Mouse (Mus musculus) Patski (cell line): Measurements from ENCODE around the gene Unc119b. TPM values are rescaled to one million over a fixed set of nuclear protein-coding genes. Genes with fewer than 3 reads are reported as not detected.
A peak's percentile ranks its signal among the peaks of the same experiment; 100 is the strongest.
"Not testable (repeated sequence)": the region's sequence is repeated elsewhere in the genome, so short reads cannot be mapped to it uniquely, and the experiment has no call there.

ENCODE experiments used
- ATAC-seq: fragments of 100-300 bp; one replicate; pipeline ENCODE4 v1.8.0; 2021
- CTCF ChIA-PET: fragments of 350-600 bp; sonication (Branson Sonifier 250); formaldehyde crosslinking; loops from one replicate; lab custom pipeline; 2022; ENCODE audit warnings: inconsistent platforms; lab: Charles Lee
- POLR2A ChIA-PET: fragments of 350-600 bp; sonication (Branson Sonifier 250); formaldehyde crosslinking; loops from one replicate; lab custom pipeline; 2022; ENCODE audit warnings: antibody characterized with exemption, inconsistent platforms; lab: Charles Lee
- DNase-seq: peaks from one replicate; pipeline ENCODE4 v3.0.0-alpha.2; 2011; ENCODE audit warnings: low read depth, low spot score
- H3K27me3 ChIP-seq: fragments of 371-371 bp; one replicate; pipeline ENCODE4 v1.5.1; 2021
- CTCF ChIP-seq: fragments of 100-300 bp; IDR thresholded peaks from one replicate; pipeline ENCODE4 v1.5.1; 2021
- in situ Hi-C: fragments of 300-500 bp; cut with MboI; formaldehyde crosslinking; loops from 3 replicates; pipeline ENCODE4 v1.11.1; 2018; ENCODE audit warnings: low pct_unique_long_range_greater_than_20kb, mixed read lengths
- polyA plus RNA-seq: library from polyadenylated mRNA; unstranded; gene quantifications from one replicate; pipeline ENCODE4 v1.2.3, GENCODE M21; 2021

Gene Unc119b
- polyA plus RNA-seq, 1 experiment from 2014 or later = 98.3 TPM

- CTCF ChIA-PET = interaction anchor here (0.8 to 2.5 kb wide), 17 partner anchors 10 to 152 kb away, joined by 3 to 15 read pairs (median 4); partner anchors contain the start of genes Mlec, Pop5 and Unc119b
- H3K27me3 ChIP-seq = no peaks in the 10 kb centered on the region
- in situ Hi-C loops = loop anchor here (5.0 kb wide), 1 partner anchor 112 kb away; the partner anchor contains the start of gene Pop5
- ATAC-seq (peak; percentile 40), DNase-seq (no peak)
- no peak for TF ChIP-seq CTCF
- POLR2A ChIA-PET = interaction anchor here (0.6 to 1.9 kb wide), 4 partner anchors 9 to 223 kb away, joined by 5 to 9 read pairs (median 5); partner anchors contain the start of gene Unc119b
Observed at GRCm38 (mm10) chr5:115125211-115125871, 9.4 kb downstream of the Unc119b start.

- no peak for TF ChIP-seq CTCF
- DNase-seq (no peak), ATAC-seq (no peak)
- no peaks in the 10 kb centered on the region for H3K27me3 ChIP-seq
- in situ Hi-C loops = loop anchor here (5.0 kb wide), 1 partner anchor 113 kb away; the partner anchor contains the start of gene Pop5
- POLR2A ChIA-PET = interaction anchor here (0.6 to 1.4 kb wide), 2 partner anchors 38 to 223 kb away, joined by 5 to 9 read pairs; no protein-coding TSS in a partner anchor
- CTCF ChIA-PET = interaction anchor here (0.8 to 2.5 kb wide), 16 partner anchors 11 to 146 kb away, joined by 3 to 15 read pairs (median 5); partner anchors contain the start of genes Mlec, Pop5 and Unc119b
Observed at GRCm38 (mm10) chr5:115124690-115125089, 10.1 kb downstream of the Unc119b start.

- no peaks in the 10 kb centered on the region for H3K27me3 ChIP-seq
- ATAC-seq = peak; percentile 23
- TF ChIP-seq CTCF = no peak
- DNase-seq = no peak
- POLR2A ChIA-PET = interaction anchor here (1.2 kb wide), 1 partner anchor 35 kb away, joined by 4 read pairs; no protein-coding TSS in a partner anchor
- in situ Hi-C loops = no loop called here
- CTCF ChIA-PET = interaction anchor here (1.0 kb wide), 1 partner anchor 40 kb away, joined by 3 read pairs; no protein-coding TSS in a partner anchor
Observed at GRCm38 (mm10) chr5:115120978-115121377, 13.8 kb downstream of the Unc119b start.

GRCm38 (mm10) chr5:115118961-115119570 lies 15.7 kb downstream of the Unc119b start, which contains the start of gene Acads:
Gene Acads (minus strand): TSS chr5:115119346.
- TF ChIP-seq CTCF = no peak
- in situ Hi-C loops = no loop called here
- DNase-seq (no peak), ATAC-seq (peak; percentile 66)
- H3K27me3 ChIP-seq = no peaks in the 10 kb centered on the region
- ChIA-PET CTCF (interaction anchor here (1.1 to 1.5 kb wide), 4 partner anchors 11 to 142 kb away, joined by 3 to 4 read pairs (median 4); no protein-coding TSS in a partner anchor), POLR2A (interaction anchor here (0.6 to 1.6 kb wide), 2 partner anchors 11 to 37 kb away, joined by 3 to 6 read pairs; no protein-coding TSS in a partner anchor)

GRCm38 (mm10) chr5:115117467-115117866 lies 17.3 kb downstream of the Unc119b start:
- POLR2A ChIA-PET = interaction anchor here (0.6 kb wide), 1 partner anchor 19 kb away, joined by 5 read pairs; no protein-coding TSS in a partner anchor
- in situ Hi-C loops = no loop called here

GRCm38 (mm10) chr5:115116426-115116825 lies 18.3 kb downstream of the Unc119b start:
- in situ Hi-C loops = no loop called here
- no peak for ATAC-seq
- CTCF ChIA-PET = interaction anchor here (0.9 to 1.8 kb wide), 3 partner anchors 11 to 138 kb away, joined by 3 to 7 read pairs (median 6); no protein-coding TSS in a partner anchor

More at GRCm38 (mm10) chr5:115117467-115117866, 17.3 kb downstream of the Unc119b start:
- DNase-seq (no peak), ATAC-seq (no peak)
- no peaks in the 10 kb centered on the region for H3K27me3 ChIP-seq
- CTCF ChIA-PET = interaction anchor here (0.6 to 1.8 kb wide), 2 partner anchors 9 to 139 kb away, joined by 3 to 7 read pairs; no protein-coding TSS in a partner anchor
- no peak for TF ChIP-seq CTCF

GRCm38 (mm10) chr5:115114501-115114900 lies 20.3 kb downstream of the Unc119b start:
- CTCF ChIA-PET = interaction anchor here (1.0 to 2.0 kb wide), 4 partner anchors 14 to 90 kb away, joined by 3 to 5 read pairs (median 3); partner anchors contain the start of gene Gm10401
- no peak for DNase-seq
- POLR2A ChIA-PET = no interaction called here
- no peak for ATAC-seq
- in situ Hi-C loops = no loop called here
- no peak for TF ChIP-seq CTCF
- no peaks in the 10 kb centered on the region for H3K27me3 ChIP-seq

More at GRCm38 (mm10) chr5:115116426-115116825, 18.3 kb downstream of the Unc119b start:
- no peak for DNase-seq
- TF ChIP-seq CTCF = no peak
- no peaks in the 10 kb centered on the region for H3K27me3 ChIP-seq
- POLR2A ChIA-PET = interaction anchor here (0.5 kb wide), 2 partner anchors 45 to 232 kb away, joined by 3 read pairs; no protein-coding TSS in a partner anchor

- H3K27me3 ChIP-seq = no peaks in the 10 kb centered on the region
- in situ Hi-C loops = no loop called here
- ATAC-seq = no peak
- no peak for DNase-seq
- CTCF ChIA-PET = no interaction called here
- POLR2A ChIA-PET = no interaction called here
- no peak for TF ChIP-seq CTCF
Observed at GRCm38 (mm10) chr5:115113244-115113643, 21.5 kb downstream of the Unc119b start.

GRCm38 (mm10) chr5:115111156-115111555 lies 23.6 kb downstream of the Unc119b start:
- POLR2A ChIA-PET = no interaction called here
- no peak for TF ChIP-seq CTCF
- CTCF ChIA-PET = interaction anchor here (1.4 kb wide), 1 partner anchor 132 kb away, joined by 11 read pairs; no protein-coding TSS in a partner anchor
- ATAC-seq = no peak
- in situ Hi-C loops = no loop called here
- no peaks in the 10 kb centered on the region for H3K27me3 ChIP-seq
- DNase-seq = no peak

GRCm38 (mm10) chr5:115103253-115103652 lies 31.5 kb downstream of the Unc119b start:
- DNase-seq, in situ Hi-C loops, H3K27me3 ChIP-seq, ATAC-seq, POLR2A ChIA-PET: not testable (repeated sequence)
- CTCF ChIA-PET = interaction anchor here (2.1 kb wide), 1 partner anchor 125 kb away, joined by 7 read pairs; no protein-coding TSS in a partner anchor
